Mouse (Mus musculus): ENCODE measurements around the gene Gdf15.

GRCm38 (mm10) chr8:70659604-70660272 lies 27.5 kb upstream of the Gdf15 start:
- no peak for TF ChIP-seq EP300 (optimal IDR thresholded peaks at IDR 0.05)
- TF ChIP-seq CTCF (IDR thresholded peaks at IDR 0.05; ENCODE audit: low read depth) = no peak; the same call in 1 of the 2 replicates
